Mouse (Mus musculus) adrenal gland, postnatal 10 days (tissue): ENCODE results near the gene Atad1. TPM values are rescaled to one million over a fixed set of nuclear protein-coding genes. Genes with fewer than 3 reads are reported as not detected.
"Not testable (repeated sequence)": the region's sequence is repeated elsewhere in the genome, so short reads cannot be mapped to it uniquely, and the experiment has no call there.

Source experiments
- DNase-seq: peaks from one replicate; pipeline ENCODE4 v3.0.0; 2021; ENCODE audit warnings: mixed read lengths
- long read RNA-seq, 2 experiments: library from polyadenylated mRNA; stranded (forward); transcript quantifications; one replicate each; pipeline ENCODE4 v2.0.0; 2021
- total RNA-seq, 2 experiments: library from RNA; stranded (reverse); gene quantifications; 2 replicates each; pipeline ENCODE4 v1.2.3; 2021

Gene Atad1
- total RNA-seq = 10 to 100 TPM; 60.0 to 65.8 TPM
- long read RNA-seq, experiment 1, transcript Atad1-203 (10 exons, 3,771 nt) = major isoform, 43 of 51 reads
- long read RNA-seq, experiment 1, partial matches to known transcripts = 4 of 51 reads
- long read RNA-seq, experiment 1, other reads (novel, unspliced or antisense) = 4 of 51 reads
- long read RNA-seq, experiment 2, transcript Atad1-203 (10 exons, 3,771 nt) = major isoform, 44 of 49 reads
- long read RNA-seq, experiment 2, partial matches to known transcripts = 2 of 49 reads
- long read RNA-seq, experiment 2, other reads (novel, unspliced or antisense) = 3 of 49 reads

DNA sequence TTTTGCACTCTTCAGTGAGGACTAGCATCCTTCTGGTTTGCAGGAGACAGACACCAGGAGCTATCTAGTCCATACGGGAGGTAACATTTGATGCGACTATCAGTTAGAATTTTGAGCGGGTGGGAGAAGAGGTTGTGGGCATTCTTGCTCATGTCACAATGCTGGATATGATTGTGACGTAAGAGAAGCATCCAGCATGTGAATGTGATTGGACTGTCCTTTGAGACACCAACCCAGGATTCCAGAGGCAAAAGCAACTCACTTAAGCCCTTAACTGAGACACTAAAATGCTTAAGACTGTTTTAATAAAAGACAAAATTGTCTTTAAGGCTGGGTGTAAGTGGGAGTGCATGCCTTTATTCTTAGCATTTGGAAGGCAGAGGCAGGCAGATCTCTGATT is at the start of gene Atad1:
TSS of gene Atad1 (minus strand) at position 101 of the 400 bp plus-strand sequence.
- no peak for DNase-seq

GRCm38 (mm10) chr19:32788016-32788415 is 48.4 kb upstream of the Atad1 start:
- DNase-seq = not testable (repeated sequence)

- not testable (repeated sequence) for DNase-seq
These were observed 47.8 kb upstream of the Atad1 start for GRCm38 (mm10) chr19:32787388-32787787.

DNA sequence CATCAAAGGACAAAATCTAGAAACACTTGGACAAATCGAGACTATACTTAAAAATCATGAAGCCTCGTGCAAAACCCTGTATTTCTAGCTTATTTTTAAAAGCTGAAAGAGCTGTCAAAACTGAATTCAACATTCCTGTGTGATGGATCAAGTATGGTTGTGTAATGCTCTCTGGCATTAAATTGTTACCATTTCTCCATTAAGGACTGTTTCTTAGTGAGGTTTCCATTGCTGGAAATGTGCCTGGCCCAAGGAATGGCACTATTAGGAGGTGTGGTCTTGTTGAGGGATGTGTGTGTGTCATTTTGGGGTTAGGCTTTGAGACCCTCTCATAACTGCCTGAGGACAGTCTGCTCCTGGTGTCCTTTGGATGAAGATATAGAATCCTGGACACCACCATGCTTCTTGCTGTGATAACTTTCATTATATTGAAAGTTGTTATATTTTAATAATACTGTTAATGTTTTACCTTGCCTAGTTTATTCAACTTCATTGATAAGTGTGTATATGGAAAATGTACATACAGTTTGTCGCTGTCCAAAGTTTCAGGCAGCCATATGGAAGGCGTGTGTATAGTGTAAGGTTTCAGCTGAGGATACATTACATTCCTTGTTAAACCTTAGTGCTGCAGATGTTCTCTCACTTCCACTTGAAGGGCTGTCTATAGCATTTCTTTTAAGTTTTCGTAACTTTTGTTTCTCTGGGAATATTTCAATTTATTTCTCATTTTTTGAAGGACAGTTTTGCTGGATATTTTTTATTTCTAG is 41.9 kb upstream of the Atad1 start:
- DNase-seq = no peak

GRCm38 (mm10) chr19:32779131-32779530 is 39.5 kb upstream of the Atad1 start:
- no peak for DNase-seq

DNA sequence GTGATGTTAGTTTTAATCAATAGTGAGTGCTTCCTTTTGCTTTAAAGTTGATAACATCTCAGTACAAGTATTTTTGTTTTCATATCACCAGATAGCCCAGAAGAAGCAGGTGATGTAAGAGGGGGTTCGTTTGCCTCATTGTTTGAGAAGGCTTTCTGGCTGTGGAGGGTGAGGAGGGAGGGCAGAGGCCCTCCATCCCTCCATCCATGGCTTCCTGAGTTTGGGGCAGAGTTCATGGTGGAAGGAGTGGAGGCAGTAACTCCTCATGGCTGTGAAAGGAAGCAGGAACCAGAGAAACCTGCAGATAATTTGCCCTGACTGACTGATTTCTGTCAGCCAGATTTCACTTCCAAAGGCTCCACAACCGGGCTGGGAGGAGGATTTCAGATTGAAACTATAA is 38.8 kb upstream of the Atad1 start:
- no peak for DNase-seq

DNA sequence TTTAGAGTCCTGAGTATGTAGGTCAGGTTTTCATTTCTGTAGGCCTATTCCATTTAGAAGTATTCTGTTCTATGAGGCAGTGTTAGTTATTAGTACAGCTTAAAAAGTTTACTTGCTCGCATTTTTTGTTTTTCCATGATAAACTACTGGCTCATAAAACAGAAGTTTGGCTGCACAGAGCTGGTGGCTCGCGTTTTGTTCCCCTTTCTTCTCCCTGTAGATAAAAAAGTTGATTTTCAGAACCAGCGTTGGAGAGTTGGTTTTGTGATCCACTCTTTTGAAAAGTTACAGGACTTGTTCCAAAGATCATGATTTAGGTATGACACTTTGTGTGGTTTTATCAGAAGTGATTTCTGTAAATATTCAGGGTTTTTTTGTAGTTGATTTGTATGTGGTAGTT is 22.9 kb upstream of the Atad1 start:
- no peak for DNase-seq

DNA sequence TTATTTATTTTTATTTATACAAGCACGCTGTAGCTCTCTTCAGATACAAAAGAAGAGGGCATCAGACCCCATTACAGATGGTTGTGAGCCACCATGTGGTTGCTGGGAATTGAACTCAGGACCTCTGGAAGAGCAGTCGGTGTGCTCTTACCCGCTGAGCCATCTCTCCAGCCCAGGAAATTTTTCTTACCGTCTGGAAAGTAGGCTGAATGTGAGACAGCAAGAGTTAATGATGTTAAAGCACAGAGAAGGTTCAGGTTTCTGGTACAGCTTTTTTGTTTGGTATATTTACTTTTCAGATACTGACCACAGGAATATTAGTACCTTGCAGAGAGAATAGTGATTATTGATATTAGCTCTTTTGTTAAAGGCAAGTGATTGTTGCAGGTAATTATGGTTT is 21.6 kb upstream of the Atad1 start:
- DNase-seq = no peak

GRCm38 (mm10) chr19:32760499-32760898 is 20.9 kb upstream of the Atad1 start:
- DNase-seq = no peak

- no peak for DNase-seq
These were observed 19.9 kb upstream of the Atad1 start for GRCm38 (mm10) chr19:32759357-32760024.

- DNase-seq = no peak
These were observed 19.2 kb upstream of the Atad1 start for GRCm38 (mm10) chr19:32758793-32759161.

GRCm38 (mm10) chr19:32757831-32758792 is 18.5 kb upstream of the Atad1 start:
- peak; percentile 68 for DNase-seq

- DNase-seq = peak; percentile 99
These were observed 17.5 kb upstream of the Atad1 start, which contains the start of gene Pten for GRCm38 (mm10) chr19:32756900-32757725. Gene Pten (plus strand): TSS chr19:32757497.

DNA sequence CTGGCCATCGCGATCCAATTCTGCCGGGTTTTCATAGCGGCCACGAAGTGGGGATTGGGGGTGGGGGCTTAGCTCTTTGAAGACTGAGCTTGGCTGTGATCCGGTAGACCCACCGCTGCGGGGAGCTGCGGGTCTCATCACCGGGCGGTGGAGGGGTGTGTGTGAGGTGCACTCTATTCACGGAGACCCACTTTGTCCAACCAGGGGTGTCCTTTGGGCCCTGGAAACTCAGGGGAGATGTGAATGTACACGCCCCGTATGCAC is 17.0 kb upstream of the Atad1 start:
- DNase-seq = no peak

DNA sequence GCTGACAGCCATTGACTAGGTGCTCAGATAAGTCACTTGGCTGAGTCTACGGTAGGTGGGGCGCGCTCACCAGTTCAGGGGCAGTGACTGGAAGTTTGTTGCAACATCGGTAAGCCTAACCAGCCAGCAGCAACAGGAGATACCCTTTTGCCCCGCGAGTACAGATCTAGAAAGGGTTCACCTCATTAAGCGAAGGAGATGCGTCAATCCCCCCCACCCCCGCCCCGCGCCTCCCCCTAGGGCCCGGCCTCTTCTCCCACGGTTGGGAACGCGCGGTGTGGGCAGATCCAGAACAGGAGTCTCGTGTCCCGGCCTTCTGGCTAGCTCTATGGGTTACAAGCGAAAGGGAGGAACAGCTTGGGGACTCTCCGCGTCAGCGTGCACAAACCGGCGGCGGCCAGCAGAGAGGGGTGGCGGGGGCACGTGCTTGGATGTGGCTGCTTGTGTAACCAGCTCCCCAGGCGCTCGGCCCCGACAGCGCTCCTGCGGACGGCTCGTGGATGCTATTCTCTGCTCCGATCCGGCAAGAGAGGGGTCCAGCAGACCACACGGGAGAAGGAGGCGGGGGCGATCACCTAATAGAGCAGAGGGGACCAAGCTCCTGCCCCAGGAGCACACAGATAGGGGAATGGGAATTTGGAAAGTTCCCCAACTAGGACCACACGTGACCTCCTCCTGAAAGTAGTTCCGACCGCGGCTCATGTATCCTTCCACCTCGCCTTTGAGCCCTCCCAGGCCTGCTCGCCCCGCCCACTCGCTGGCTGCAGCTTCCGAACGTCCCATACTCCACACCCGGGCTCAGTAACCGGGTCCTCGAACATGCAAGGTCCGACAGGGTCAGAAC is 16.4 kb upstream of the Atad1 start:
- DNase-seq = peak; percentile 97

DNA sequence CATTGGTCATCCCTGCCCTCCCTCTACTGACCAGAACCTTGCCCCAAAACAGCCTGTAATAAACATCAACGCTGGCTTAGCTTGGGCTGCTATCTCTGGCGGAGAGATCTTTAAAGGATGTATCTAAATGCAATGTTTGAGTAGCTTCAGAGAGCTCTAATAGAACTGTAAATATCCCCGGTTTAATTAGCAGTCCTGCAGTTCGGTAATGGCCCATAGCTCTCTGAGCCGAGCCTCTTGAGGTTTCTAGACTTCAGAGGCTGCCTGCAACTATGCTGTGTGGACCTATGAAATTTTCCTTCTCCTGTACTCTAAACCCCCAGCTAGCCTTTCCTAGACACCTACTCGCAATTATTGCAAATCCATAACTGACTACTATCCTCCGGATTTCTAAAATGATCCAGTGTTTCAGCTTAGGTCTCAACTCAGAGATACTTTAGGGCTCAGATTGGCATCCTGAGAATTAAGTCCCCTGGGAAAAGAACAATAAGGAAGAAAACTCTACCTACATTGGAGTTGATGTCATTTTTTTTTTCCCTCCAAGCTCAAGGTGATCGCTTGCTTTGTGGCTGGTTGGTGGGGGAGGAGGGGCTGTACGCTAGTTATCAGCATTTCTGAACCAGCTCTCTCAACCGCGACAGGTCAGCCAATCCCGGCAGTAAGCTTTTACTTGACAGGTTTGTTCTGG is 15.7 kb upstream of the Atad1 start:
- no peak for DNase-seq

DNA sequence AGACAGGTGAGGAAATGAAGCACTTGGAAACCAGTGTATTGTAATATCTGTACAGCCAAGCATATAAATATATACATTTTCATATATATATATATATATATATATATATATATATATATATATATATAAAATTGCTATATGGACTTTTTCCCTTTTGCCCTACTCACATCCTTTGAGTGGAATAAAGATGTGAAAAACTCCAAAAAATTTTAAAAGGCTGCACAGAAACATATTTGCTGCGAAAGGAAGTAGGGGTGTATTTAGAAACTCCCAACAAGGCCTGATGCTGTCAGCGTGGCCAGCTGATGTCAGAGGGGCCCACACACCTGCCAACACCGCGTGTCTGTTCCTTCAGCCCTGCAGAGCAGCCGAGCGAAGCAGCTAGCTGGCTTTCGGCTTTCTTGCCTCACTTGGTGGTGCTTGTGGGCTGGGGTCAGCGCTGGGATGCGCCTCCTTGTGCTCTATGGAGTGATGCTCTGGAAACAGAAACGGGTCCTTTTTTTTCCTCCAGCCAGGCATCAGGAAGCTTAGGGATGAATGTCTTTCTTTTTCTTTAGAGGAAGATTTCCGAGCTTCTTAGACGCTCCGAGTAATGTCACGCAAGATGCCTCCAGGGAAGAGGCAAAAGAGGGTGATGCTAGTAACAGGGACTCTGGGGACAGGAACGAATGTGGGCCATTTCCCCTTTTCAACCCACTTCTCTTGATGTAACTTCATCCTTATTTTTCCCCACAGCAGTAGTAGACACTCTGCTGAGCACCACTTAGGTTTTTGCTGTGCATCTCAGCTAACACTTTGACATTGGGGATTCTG is 14.8 kb upstream of the Atad1 start:
- DNase-seq = no peak

GRCm38 (mm10) chr19:32753386-32753785 is 13.8 kb upstream of the Atad1 start:
- no peak for DNase-seq

- DNase-seq = no peak
These were observed 12.8 kb upstream of the Atad1 start for GRCm38 (mm10) chr19:32752357-32752756.
